Mouse (Mus musculus) megakaryocyte, embryonic 14.5 days (primary cell): ENCODE measurements around the gene Tle3. TPM values are rescaled to one million over a fixed set of nuclear protein-coding genes. Genes with fewer than 3 reads are reported as not detected.

ENCODE experiments used
- H3K27me3 ChIP-seq: replicated peaks from 2 replicates; pipeline ENCODE3; 2012; ENCODE audit warnings: inconsistent platforms
- H3K36me3 ChIP-seq: replicated peaks from 2 replicates; pipeline ENCODE3; 2012; ENCODE audit warnings: low read length, inconsistent platforms, mixed read lengths
- H3K4me1 ChIP-seq: 2 replicates; pipeline ENCODE4 v1.6.1; 2012; ENCODE audit warnings: inconsistent platforms
- H3K4me3 ChIP-seq: replicated peaks from 2 replicates; pipeline ENCODE3; 2012; ENCODE audit warnings: moderate library complexity, mild to moderate bottlenecking, inconsistent platforms
- H3K9me3 ChIP-seq: 2 replicates; pipeline ENCODE4 v1.6.1; 2012; ENCODE audit warnings: inconsistent platforms
- FLI1 ChIP-seq: IDR thresholded peaks from 2 replicates; pipeline ENCODE4 v1.6.1; 2012; ENCODE audit warnings: low read length, inconsistent platforms, mixed read lengths
- GATA1 ChIP-seq: IDR thresholded peaks from 3 replicates; pipeline ENCODE4 v1.6.1; 2012; ENCODE audit warnings: mixed read lengths, low read length, inconsistent platforms, borderline replicate concordance
- polyA plus RNA-seq: library from polyadenylated mRNA; stranded (reverse); fragments of >175 nt; gene quantifications from 2 replicates; pipeline ENCODE4 v1.2.3, GENCODE M21; 2012; ENCODE audit warnings: low replicate concordance; ENCODE audit not compliant: insufficient read depth

The Tle3 gene
- polyA plus RNA-seq, 1 experiment, result 60.7 TPM

DNA sequence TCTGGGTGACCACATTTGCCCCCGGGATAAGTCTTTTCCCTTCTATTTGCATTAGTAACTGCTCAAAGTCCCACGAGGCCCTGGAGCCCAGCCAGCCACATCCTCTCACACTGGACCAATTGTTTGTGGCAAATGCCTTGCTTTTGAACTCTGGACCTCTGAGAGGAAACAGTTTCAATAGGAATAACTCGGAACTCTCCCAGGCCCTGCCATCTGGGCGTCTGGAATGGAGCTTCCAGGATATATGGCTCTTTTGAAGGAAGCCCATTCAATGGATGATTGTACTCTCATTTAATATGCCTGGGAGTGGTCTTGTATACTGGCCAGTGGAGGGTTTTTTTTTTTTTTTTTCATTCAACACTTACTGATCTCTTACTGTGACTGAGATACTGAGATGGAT is 21.0 kb upstream of the Tle3 start:
- peaks cover 15% of the 10 kb centered on the region for H3K9me3 ChIP-seq
- H3K4me1 ChIP-seq, result peaks cover 23% of the 10 kb centered on the region
- no peak overlapping the region for H3K4me3 ChIP-seq
- no peak for TF ChIP-seq GATA1
- no peak for TF ChIP-seq FLI1
- H3K27me3 ChIP-seq, result peaks cover 91% of the 10 kb centered on the region
- no peaks in the 10 kb centered on the region for H3K36me3 ChIP-seq

DNA sequence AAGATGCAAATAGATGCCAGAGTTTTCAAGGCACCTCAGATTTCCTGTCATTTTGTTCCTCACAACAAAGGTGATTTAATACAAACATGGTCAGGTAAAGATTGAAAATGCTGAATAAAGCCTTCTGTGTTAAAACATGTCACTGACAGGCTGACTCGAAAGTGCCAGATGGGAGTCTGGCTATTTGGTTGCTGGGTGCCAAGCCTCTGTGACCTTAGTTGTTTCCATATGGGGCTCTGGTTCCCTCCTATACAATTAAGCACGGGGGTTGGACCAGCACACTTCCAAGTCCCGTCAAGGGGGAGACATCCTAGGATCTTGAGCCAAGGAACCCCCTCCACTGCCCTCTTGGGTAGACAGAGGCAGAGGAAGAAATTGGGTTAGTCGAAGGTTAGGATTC is 13.2 kb upstream of the Tle3 start:
- H3K9me3 ChIP-seq, result peaks cover 36% of the 10 kb centered on the region
- no peak overlapping the region for H3K4me3 ChIP-seq
- peaks cover 7% of the 10 kb centered on the region for H3K4me1 ChIP-seq
- H3K36me3 ChIP-seq, result no peaks in the 10 kb centered on the region
- peaks cover 88% of the 10 kb centered on the region for H3K27me3 ChIP-seq
- TF ChIP-seq GATA1, result no peak

DNA sequence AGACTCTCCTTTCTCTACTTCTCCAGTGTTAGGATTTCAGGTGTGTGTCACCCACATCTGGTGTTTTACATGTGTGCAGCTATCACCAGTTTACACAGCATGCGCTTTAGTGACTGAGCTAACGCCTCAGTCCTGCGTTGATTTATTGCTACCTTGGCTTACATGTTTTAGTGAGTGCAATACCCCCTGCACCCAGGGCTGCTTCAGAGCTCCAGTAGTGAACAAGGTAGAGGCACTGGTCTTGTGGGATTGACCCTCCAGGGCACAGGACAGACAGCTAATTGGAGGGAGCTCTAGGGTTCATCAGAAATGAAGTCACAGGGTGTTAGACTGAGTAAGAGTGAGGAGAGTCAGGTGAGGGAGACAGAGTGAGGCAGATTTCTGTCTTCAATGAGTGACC is 12.4 kb upstream of the Tle3 start:
- peaks cover 32% of the 10 kb centered on the region for H3K9me3 ChIP-seq
- peaks cover 89% of the 10 kb centered on the region for H3K27me3 ChIP-seq
- TF ChIP-seq GATA1 (no peak), FLI1 (no peak)
- no peak overlapping the region for H3K4me3 ChIP-seq
- peaks cover 7% of the 10 kb centered on the region for H3K4me1 ChIP-seq
- H3K36me3 ChIP-seq, result no peaks in the 10 kb centered on the region

DNA sequence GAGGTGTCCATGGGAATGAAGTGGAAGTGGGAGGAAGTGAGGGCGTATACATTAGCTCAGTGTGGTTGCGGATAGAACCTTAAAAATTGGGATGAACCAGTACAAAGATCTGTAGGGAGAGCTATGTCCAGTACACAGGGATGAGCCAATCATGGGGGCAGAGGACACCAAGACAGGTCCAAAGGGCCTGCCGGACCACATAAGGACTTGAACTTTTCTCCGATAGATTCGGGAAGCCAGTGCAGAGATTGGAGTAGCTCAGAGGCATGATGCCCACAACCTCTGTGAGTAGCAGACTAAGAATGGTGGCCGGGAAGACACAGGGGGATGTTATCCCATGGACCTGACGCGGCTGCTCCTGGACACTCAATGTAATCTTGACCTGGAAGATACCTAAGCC is 12.0 kb upstream of the Tle3 start:
- Histone ChIP-seq H3K4me3 (no peak overlapping the region), H3K27me3 (peaks cover 88% of the 10 kb centered on the region), H3K9me3 (peaks cover 28% of the 10 kb centered on the region), H3K4me1 (peaks cover 7% of the 10 kb centered on the region), H3K36me3 (no peaks in the 10 kb centered on the region)
- TF ChIP-seq FLI1, result no peak
- TF ChIP-seq GATA1, result no peak

DNA sequence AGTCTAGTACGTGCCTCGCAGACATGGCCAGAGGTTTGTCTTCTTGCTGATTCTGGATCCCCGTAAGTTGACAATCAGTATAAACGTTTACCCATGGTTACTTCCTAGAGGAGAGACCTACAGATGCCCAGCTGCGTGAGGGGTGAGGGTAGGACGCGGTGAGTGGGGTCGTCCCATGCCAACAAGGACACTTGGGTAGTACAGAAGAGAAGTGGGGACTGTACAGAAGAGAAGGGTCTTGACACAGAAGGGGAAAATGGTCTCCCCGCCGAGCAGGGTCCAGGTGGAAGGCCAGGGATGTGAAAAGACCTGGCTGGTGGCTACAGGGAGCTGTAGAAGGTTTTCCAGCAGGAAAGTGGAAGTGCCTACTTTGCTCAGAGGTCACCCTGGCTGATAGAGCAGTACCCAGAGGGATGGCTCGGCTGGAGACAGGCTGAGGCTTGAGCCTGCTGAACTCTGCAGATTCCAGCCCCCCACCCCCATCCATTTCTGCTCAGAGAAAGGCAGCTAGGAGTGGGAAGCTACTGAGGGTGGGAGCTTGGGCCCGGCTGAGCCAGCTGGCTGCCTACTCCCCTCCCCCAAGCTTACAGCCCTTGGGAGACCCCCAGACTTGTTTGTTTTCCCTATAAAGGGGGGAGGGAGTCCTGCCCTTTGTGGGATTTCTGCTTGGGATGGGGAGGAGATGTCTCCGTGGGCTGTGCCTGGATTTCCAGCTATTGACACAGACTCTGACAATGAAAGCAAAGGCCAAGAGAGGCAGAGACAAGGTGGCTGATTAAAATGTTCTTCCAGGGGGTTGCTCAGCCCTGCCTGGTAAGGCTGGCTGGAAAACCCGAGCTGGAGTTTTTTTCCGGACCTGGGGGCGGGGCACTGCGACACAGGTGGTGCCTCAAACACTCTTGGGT is 11.2 kb upstream of the Tle3 start:
- Histone ChIP-seq H3K4me1 (peaks cover 7% of the 10 kb centered on the region), H3K27me3 (peaks cover 92% of the 10 kb centered on the region), H3K36me3 (no peaks in the 10 kb centered on the region), H3K9me3 (peaks cover 22% of the 10 kb centered on the region), H3K4me3 (peak overlapping the region; percentile 0)
- no peak for TF ChIP-seq FLI1

DNA sequence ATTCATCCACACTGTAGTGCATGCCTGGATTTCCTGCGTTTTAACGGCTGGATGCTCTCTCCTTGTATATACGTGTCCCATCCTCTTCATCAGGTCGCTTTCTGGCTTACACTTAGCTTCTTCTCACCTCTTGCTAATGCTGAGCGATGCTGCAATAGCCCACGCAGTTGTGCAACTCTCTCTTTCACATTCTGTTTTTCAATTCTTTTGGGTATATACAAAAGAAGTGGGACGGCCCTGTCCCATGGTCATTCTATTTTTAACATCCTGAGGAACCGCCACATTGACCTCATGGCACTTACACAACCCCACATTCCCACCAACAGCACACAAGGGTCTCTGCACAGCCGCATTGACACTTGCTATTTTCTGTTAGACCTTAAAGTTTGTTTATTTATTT is 9.0 kb upstream of the Tle3 start:
- Histone ChIP-seq H3K27me3 (peaks cover 98% of the 10 kb centered on the region), H3K4me1 (peaks cover 9% of the 10 kb centered on the region)
- TF ChIP-seq FLI1 (no peak), GATA1 (no peak)

DNA sequence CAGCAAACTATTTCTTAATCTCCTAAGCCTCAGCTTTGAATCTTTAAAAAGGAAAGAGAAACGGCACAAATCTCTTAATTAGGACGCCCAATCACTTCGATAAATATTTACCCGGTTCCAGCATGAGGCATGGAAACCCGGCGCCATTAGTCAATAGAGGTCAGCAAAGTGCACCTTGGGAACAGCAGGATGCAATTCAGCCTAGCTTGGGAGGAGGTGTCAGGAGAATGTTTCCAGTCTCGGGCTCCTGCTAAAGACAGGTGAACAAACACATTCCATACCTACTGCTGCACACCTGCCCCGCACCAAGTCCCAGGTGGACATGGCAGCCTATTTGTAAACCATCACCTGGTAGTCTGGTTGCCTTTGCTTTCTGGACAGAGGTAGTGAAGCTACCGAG is 6.1 kb upstream of the Tle3 start:
- Histone ChIP-seq H3K9me3 (no peaks in the 10 kb centered on the region; the same call in 1 of the 2 replicates), H3K4me3 (no peak overlapping the region), H3K27me3 (peaks cover 88% of the 10 kb centered on the region), H3K36me3 (no peaks in the 10 kb centered on the region), H3K4me1 (peaks cover 32% of the 10 kb centered on the region)
- TF ChIP-seq FLI1, result no peak
- TF ChIP-seq GATA1, result no peak

More for the DNA sequence above, 9.0 kb upstream of the Tle3 start:
- Histone ChIP-seq H3K36me3 (no peaks in the 10 kb centered on the region), H3K4me3 (no peak overlapping the region), H3K9me3 (peaks cover 8% of the 10 kb centered on the region; the same call in 1 of the 2 replicates)

DNA sequence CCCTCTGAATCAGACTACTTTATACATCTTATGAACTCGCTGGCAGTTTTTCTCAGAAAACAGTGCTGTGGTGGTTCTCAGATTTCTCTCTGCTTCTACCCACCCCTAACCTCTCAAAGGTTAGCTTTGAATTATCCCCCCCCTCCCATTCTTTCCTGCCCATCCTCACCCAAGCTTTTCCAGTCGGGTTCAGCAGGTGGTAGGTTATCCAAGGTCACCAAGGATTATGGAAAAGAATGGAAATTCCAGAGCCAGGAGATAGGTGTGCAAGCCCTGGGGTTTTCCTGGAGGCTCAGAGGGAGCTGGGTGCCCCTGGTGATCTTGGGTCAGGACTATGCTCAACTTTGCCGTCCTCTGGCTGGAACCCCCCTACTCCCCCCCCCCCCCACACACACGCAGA is 5.0 kb upstream of the Tle3 start:
- H3K36me3 ChIP-seq, result no peaks in the 10 kb centered on the region
- H3K4me1 ChIP-seq, result peaks cover 35% of the 10 kb centered on the region
- TF ChIP-seq FLI1 (no peak), GATA1 (no peak)
- peaks cover 77% of the 10 kb centered on the region for H3K27me3 ChIP-seq
- H3K9me3 ChIP-seq, result no peaks in the 10 kb centered on the region; the same call in 1 of the 2 replicates
- H3K4me3 ChIP-seq, result no peak overlapping the region

DNA sequence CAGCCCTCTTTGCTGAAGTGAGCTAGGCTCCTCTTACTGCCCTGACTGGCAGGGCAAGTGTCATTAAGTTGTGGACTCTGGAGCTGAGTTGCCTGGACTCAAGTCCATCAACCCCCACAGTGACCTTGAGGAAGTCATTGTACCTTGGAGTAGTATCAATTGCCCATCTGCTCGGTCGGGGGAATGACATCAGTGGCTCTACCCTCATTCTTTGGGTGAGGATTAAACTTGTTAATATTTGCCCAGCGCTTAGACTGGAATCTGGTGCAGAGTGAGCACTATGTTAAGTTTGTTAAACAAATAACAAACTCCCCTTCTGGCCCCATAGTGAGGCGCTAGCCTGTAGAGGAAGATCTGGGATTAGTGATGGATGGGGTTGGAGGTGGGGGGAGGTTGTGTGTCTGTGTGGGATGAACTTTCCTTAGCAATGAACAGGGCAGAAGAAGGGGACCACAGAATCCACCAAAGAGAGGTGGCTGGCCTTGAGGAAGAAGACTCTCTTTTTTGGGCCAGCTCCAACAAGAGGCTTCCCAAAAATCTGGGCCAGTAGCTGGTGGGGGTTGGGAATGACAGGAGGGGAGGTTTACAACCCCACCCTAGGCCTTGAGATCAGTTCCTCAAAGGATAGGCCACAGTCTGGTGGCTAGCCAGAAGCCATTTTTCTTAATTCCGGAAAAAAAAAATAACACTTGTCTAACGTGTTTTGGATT is 4.2 kb upstream of the Tle3 start:
- Histone ChIP-seq H3K27me3 (peaks cover 69% of the 10 kb centered on the region), H3K4me3 (no peak overlapping the region), H3K4me1 (peaks cover 41% of the 10 kb centered on the region), H3K9me3 (no peaks in the 10 kb centered on the region), H3K36me3 (no peaks in the 10 kb centered on the region)
- TF ChIP-seq FLI1, result no peak
- no peak for TF ChIP-seq GATA1

DNA sequence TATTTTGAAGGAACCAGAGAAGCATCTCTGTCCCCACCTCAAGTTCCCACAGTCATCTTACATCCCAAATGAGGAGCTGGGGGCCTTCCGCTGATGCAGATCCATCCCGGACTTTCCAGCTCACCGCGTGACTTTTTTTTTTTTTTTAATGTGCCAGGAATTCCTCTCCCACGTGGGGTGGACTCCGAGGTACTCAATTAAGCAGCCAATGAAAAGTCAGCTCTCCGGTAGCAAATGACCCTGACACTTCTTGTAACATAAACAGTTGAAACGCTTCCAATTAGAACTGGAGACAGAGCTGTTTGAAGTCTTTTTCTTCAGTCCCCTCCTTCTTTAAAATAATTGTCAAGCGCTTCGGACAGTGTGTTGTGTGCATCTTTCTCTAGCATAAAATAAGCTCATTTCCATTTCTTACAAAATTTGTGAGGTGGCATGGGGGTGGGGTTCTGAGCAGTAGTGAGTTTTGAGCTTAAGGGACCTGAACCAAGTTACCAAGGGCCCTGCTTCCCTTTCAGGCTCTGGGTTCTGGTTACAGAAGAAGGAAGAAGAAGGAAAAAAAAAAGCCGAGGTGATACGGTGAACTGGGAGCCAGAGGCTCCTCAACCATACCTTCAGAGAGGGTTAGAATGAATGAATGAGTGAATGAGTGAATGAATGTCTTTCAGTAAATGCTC is 3.5 kb upstream of the Tle3 start:
- TF ChIP-seq GATA1 (no peak), FLI1 (no peak)
- H3K4me1 ChIP-seq, result peaks cover 48% of the 10 kb centered on the region
- no peaks in the 10 kb centered on the region for H3K36me3 ChIP-seq
- no peak overlapping the region for H3K4me3 ChIP-seq
- peaks cover 66% of the 10 kb centered on the region for H3K27me3 ChIP-seq
- no peaks in the 10 kb centered on the region for H3K9me3 ChIP-seq
